Mouse (Mus musculus): ENCODE data around the gene Abhd14a.

Abhd14a gene

GRCm38 (mm10) chr9:106406443-106407078 is 40.9 kb downstream of the Abhd14a start:
- no peak for DNase-seq

DNA sequence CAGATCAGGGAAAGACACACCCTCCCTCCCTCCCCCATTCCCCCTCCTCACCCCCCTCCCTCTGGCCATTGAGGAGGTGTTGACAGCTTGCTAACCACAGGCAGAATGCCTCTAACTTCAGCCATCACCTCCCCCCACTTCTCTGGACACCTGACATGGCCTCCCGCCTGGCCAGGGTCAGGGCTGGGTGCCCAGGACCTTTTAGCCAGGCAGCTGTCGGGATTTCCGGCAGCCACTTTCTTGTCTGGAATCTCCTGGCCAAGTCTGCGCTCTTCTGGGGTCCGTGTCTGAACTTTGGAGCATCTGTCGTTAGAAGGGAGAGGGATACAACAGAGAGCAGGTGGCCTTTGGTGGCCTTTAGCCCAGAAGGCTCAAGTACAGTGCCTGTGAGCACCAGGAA is 42.2 kb downstream of the Abhd14a start:
- DNase-seq = no peak

GRCm38 (mm10) chr9:106402607-106403375 is 44.7 kb downstream of the Abhd14a start:
- no peak for DNase-seq

DNA sequence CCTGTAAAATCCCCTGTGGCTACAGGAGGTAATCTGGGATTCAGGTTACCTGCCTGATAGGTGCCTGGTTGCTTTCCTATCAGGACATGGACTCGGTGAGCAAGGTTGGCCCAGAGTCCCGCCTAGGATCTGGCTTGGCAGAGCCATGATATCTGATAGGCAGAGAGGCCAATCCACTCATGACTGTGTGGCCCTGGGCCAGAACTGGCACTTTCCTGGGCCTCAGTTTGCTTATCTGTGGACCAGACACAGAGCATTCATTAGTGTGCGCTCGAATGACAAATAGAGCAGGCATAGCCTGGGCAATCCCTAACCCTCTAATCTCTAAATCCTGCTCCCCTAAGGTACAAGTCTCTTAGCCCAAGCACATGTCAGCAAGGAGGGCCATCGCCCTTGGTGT is 45.3 kb downstream of the Abhd14a start:
- DNase-seq = no peak

DNA sequence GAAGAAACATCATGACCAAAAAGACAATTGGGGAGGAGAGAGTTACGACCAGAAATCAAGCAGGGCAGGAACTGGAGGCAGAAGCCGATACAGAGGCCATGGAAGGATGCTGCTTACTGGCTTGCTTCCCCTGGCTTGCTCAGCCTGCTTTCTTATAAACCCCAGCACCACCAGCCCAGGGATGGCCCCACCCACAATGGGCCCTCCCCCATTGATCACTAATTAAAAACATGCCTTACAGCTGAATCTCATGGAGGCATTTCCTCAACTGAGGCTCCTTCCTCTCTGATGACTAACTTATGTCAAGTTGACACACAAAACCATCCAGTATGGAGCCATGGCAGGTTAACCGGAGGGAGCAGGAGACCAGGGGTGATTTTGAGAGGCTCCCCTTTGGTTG is 47.7 kb downstream of the Abhd14a start:
- DNase-seq = no peak

- no peak for DNase-seq
Measured at GRCm38 (mm10) chr9:106398667-106399311, 48.7 kb downstream of the Abhd14a start.

- no peak for DNase-seq
Measured at GRCm38 (mm10) chr9:106397733-106398132, 49.7 kb downstream of the Abhd14a start.

DNA sequence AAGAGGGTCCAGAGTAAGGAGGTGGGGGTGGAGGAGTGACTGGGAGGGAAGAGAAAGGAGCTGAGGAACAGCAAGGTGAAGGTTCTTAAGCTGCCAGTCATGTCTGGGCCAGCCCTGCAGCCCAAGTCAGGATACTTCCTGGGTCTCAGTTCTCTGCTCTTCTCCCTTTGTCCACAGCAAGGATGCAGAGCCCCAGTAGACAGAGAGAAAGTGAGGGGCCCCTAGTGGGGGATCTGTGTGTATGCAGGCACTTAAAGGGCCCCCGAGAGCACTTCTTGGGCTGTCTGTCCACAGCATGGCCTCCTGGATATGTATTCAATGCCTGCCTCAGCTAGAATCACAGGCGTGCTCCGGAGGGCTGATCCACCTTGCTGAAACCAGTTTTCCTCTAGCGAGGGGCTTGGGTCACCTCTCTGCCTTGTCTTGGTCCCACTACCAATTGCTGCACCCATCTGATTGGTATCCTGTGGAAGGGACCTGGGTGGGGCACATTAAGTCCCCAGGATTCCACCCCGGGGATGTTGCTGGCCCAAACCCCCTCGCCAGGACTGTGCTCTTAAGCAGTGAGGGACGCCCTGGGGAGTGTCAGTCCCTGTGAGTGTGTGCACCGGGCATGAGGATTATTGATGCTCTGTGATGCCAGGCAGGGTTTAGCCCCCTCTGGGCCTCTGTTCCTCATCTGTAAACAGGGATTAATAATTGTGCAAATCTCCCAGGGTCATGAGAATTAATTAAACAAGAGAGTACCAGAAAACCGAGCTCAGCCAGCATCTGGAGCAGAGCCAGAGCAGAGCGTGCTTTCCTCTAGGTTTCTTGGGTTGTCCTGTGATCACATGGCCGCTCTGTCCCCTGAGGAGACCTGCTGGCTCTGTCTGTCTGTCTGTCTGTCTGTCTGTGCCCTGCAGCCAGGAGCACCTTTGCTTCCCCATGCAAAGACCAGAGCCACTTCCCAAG is 52.6 kb downstream of the Abhd14a start:
- no peak for DNase-seq

- DNase-seq = no peak
Measured at GRCm38 (mm10) chr9:106393548-106393947, 53.9 kb downstream of the Abhd14a start.

- no peak for DNase-seq
Measured at GRCm38 (mm10) chr9:106392828-106393527, 54.5 kb downstream of the Abhd14a start.

Measured in cerebellum, adult 8-10 months (tissue).